Mouse (Mus musculus) lung, embryonic 14.5 days (tissue): ENCODE results near the gene Gstt2. TPM values are rescaled to one million over a fixed set of nuclear protein-coding genes. Genes with fewer than 3 reads are reported as not detected.

Experiments
- ATAC-seq: fragments of 200-750 bp; cut with Nextera tagmentation; 2 replicates; pipeline ENCODE4 v1.8.0; 2017; ENCODE audit warnings: mild to moderate bottlenecking, moderate TSS enrichment, moderate library complexity; ENCODE audit not compliant: insufficient read depth
- DNase-seq: peaks from one replicate; pipeline ENCODE4 v3.0.0-alpha.2; 2015
- H3K27ac ChIP-seq: fragments of 300-500 bp; sonication (generic); 2 replicates; pipeline ENCODE4 v1.5.1; 2014; ENCODE audit warnings: low read depth, mild to moderate bottlenecking, moderate library complexity
- H3K27me3 ChIP-seq: fragments of 300-500 bp; sonication (generic); 2 replicates; pipeline ENCODE4 v1.6.1; 2014; ENCODE audit warnings: low read length, control low read depth; ENCODE audit not compliant: insufficient read depth
- H3K36me3 ChIP-seq: fragments of 300-500 bp; sonication (generic); 2 replicates; pipeline ENCODE4 v1.6.1; 2014; ENCODE audit warnings: control low read depth; ENCODE audit not compliant: insufficient read depth
- H3K4me1 ChIP-seq: fragments of 300-500 bp; sonication (generic); 2 replicates; pipeline ENCODE4 v1.6.1; 2014; ENCODE audit warnings: antibody characterized with exemption, control low read depth; ENCODE audit not compliant: insufficient read depth
- H3K4me2 ChIP-seq: fragments of 300-500 bp; sonication (generic); 2 replicates; pipeline ENCODE4 v1.6.1; 2014; ENCODE audit warnings: mild to moderate bottlenecking
- H3K4me3 ChIP-seq: fragments of 300-500 bp; sonication (generic); 2 replicates; pipeline ENCODE4 v1.5.1; 2014; ENCODE audit warnings: low read depth, low read length
- H3K9ac ChIP-seq: fragments of 300-500 bp; sonication (generic); 2 replicates; pipeline ENCODE4 v1.6.1; 2014
- H3K9me3 ChIP-seq: fragments of 300-500 bp; sonication (generic); 2 replicates; pipeline ENCODE4 v1.6.1; 2016; ENCODE audit warnings: low read depth, low read length, control low read depth
- CTCF ChIP-seq: IDR thresholded peaks from 2 replicates; pipeline ENCODE4 v1.5.1; 2016; ENCODE audit warnings: antibody characterized with exemption, low read depth
- WGBS: fragments of 180-500 bp; shearing (Covaris S2); extraction: QIAGEN DNeasy Blood & Tissue Kit; methylation state at CpG from one replicate; pipeline ENCODE4 v1.1.7; 2014; 5-methylcytosine and 5-hydroxymethylcytosine counted together
- polyA plus RNA-seq: library from polyadenylated mRNA; unstranded; fragments of >200 nt; fragmentation: Nextera tagmentation; extraction: Ambion mirVana; gene quantifications from 2 replicates; pipeline ENCODE4 v1.2.1, GENCODE M21; 2014

The Gstt2 gene
- 28.0 and 29.8 TPM in 2 replicates for polyA plus RNA-seq

DNA sequence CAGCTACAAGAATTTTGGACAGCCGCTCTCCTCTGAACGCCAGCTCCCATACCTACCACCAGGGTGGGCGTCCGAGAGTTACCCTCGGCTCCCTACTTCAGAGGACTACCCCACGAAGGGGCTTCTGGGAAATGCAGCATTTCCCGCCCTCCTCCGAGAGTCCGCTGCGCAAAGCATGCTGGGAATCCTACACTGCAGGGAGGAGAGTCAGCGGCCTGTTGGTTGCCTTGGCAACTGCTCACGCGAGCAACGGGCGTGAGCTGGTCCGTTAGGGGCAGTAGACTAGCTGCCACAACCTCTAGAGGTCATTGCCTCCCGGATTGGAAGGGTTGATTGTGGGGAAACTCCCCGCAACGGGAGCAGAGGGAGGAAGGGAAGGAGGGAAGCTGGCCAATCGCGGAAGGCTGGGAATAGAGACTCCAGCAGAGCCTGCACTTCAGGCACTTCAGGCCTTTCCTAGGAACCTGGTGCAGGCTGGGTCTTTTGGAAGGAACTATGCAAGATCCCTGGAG, at the start of gene Gstt2:
Gstt2 (minus strand) TSS at position 177 of the 512 bp plus-strand sequence.
- peaks cover 23% of the 10 kb centered on the region for H3K4me1 ChIP-seq
- peak; percentile 88 for ATAC-seq
- TF ChIP-seq CTCF, result peak; percentile 77
- H3K36me3 ChIP-seq, result no peaks in the 10 kb centered on the region
- H3K4me3 ChIP-seq, result peak within 1 kb of the TSS; percentile 35
- H3K27me3 ChIP-seq, result no peaks in the 10 kb centered on the region
- 0% methylated on average over 21 of the region's 21 CpGs for WGBS
- no peaks in the 10 kb centered on the region for H3K9me3 ChIP-seq
- H3K9ac ChIP-seq, result peak within 1 kb of the TSS; percentile 59
- peak within 1 kb of the TSS; percentile 74 for H3K4me2 ChIP-seq
- peak; percentile 99 for DNase-seq
- H3K27ac ChIP-seq, result peak within 1 kb of the TSS; percentile 87

DNA sequence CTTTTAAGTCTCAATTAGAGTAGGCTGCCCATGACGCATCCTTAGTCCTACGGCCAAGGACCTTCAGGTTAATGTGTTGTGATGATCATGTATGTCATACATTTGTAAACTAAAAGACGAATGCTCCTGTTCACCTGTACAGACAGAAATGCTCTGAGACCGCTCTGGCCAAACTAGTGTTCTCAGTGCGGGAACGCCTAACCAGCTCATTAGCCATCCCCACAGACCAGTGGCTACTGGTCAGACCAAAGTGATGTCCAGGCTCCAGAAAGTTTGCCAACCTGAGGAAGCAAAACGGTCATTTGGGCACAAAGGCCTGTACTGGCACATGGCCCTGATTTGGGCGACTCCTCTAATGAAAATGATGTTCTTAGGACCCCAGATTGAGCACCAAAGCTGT, 47.5 kb upstream of the Gstt2 start:
- Histone ChIP-seq H3K9me3 (no peaks in the 10 kb centered on the region), H3K27me3 (no peaks in the 10 kb centered on the region), H3K27ac (no peak overlapping the region), H3K36me3 (no peaks in the 10 kb centered on the region), H3K4me2 (no peak overlapping the region), H3K9ac (no peak overlapping the region), H3K4me3 (no peak overlapping the region), H3K4me1 (0 out of 2 replicates have a peak, but pooled peaks cover 3% of the 10 kb centered on the region)
- ATAC-seq, result no peak
- WGBS, result 90% methylated on average over 8 of the region's 8 CpGs
- no peak for TF ChIP-seq CTCF
- DNase-seq, result no peak

DNA sequence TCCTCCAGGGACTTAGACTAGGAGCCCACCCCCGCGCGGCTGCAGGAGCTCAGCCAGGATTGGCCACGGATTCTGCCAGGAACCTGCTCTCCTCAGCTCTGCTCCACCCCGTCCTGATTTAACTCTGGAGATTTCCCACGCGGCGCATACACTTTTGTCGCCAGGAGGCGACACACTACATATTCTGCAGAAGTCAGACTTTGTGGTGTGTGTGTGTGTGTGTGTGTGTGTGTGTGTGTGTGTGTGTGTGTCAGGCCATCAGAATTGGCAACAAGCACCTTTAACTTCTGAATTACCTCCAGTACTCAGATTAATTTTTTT, 46.0 kb upstream of the Gstt2 start:
- DNase-seq (peak; percentile 86), ATAC-seq (peak; percentile 72)
- peak; percentile 66 for TF ChIP-seq CTCF
- Histone ChIP-seq H3K9me3 (no peaks in the 10 kb centered on the region), H3K9ac (no peak overlapping the region), H3K36me3 (no peaks in the 10 kb centered on the region), H3K4me1 (0 out of 2 replicates have a peak, but pooled peaks cover 3% of the 10 kb centered on the region), H3K27ac (no peak overlapping the region), H3K4me3 (no peak overlapping the region), H3K4me2 (peak overlapping the region; percentile 37), H3K27me3 (no peaks in the 10 kb centered on the region)
- 2% methylated on average over 10 of the region's 10 CpGs for WGBS

DNA sequence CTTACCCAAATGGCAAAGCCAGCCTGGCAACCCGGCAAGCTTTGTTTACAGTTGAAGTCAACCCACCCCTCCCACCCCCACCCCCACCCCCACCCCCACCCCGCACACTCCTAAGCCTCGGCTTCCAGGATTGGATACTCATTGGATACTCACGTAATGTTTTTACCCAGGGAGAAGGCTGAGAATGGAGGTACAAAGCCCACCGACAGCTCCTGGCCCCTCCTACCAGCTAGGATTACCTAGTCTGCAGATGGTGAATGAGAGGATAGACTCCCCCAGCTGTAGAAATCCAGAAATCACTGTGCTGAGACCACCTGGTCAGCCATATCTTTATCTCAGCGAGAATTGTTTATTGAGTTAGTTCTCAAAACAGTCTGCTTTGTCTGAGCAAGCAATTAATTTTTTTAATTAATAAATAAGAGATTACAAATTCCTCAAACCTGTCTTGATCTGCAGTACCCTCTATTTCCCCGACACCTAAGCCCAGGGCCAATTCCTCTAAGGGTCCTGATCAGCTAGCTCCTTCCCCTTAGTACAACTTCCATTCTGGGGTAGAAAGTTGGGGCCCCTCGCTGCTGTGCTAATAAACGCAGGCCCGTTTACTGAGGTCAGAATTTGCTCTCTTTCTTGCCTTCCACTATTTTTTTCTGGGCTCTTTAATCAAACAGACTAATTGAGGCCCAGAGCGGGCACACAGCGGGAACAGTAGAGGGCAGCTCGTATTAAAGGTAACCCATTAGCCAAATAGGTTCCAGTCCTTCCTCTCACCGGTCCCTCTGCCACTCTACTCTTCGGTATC, 45.4 kb upstream of the Gstt2 start:
- Histone ChIP-seq H3K27me3 (no peaks in the 10 kb centered on the region), H3K4me1 (0 out of 2 replicates have a peak, but pooled peaks cover 3% of the 10 kb centered on the region), H3K9ac (no peak overlapping the region), H3K36me3 (no peaks in the 10 kb centered on the region), H3K4me3 (no peak overlapping the region), H3K27ac (no peak overlapping the region), H3K4me2 (peak overlapping the region; percentile 37), H3K9me3 (no peaks in the 10 kb centered on the region)
- ATAC-seq, result 0 out of 2 replicates have a peak, but pooled peaks have one; percentile 32
- no peak for TF ChIP-seq CTCF
- no peak for DNase-seq
- WGBS, result 6% methylated on average over 15 of the region's 15 CpGs

DNA sequence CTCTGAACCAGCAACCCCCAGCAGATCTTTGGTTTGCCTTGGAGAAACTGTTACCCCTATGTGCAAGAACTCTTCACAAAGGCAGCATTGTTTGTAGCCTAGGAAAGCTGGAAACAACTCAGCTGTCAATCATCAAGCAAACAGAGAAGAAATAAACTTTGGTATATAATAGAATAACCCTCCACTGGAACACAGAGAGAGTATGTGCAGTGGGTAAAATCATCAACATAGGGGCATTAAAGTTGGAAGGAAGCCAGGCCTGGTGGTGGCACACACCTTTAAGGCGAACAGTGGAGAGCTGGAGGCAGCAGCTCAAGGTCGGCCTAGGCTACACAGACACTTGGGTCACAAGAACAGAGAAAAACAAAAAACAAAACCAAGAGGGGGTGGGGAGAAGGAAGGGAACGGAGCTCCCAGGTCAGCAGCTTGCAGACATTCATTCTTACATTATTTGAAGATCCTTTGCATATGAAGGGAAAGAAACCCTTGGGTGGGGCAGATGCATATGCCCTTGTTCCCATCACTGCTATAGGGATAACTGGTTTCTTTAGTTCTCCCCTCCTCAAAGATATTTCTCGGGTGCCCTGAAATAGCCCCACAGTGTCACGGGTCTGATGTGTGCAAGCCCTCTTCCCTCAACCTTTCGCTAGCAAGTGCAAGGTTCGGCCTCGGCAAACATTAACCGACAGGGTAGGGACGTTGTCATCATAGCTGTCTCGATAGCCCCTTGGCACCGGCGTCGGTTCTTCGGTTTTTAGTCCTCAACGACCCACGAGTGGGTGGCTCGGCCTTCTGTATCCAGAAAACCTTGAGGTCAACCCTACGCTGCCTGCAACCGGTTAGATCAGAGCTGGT, 44.6 kb upstream of the Gstt2 start:
- Histone ChIP-seq H3K4me3 (no peak overlapping the region), H3K4me1 (0 out of 2 replicates have a peak, but pooled peaks cover 3% of the 10 kb centered on the region), H3K9ac (no peak overlapping the region), H3K9me3 (no peaks in the 10 kb centered on the region), H3K36me3 (no peaks in the 10 kb centered on the region), H3K4me2 (0 out of 2 replicates have a peak overlapping the region, but pooled peaks have one; percentile 15), H3K27me3 (no peaks in the 10 kb centered on the region), H3K27ac (no peak overlapping the region; the same call in 1 of the 2 replicates)
- DNase-seq (no peak), ATAC-seq (no peak)
- TF ChIP-seq CTCF, result no peak
- 18% methylated on average over 20 of the region's 20 CpGs for WGBS

DNA sequence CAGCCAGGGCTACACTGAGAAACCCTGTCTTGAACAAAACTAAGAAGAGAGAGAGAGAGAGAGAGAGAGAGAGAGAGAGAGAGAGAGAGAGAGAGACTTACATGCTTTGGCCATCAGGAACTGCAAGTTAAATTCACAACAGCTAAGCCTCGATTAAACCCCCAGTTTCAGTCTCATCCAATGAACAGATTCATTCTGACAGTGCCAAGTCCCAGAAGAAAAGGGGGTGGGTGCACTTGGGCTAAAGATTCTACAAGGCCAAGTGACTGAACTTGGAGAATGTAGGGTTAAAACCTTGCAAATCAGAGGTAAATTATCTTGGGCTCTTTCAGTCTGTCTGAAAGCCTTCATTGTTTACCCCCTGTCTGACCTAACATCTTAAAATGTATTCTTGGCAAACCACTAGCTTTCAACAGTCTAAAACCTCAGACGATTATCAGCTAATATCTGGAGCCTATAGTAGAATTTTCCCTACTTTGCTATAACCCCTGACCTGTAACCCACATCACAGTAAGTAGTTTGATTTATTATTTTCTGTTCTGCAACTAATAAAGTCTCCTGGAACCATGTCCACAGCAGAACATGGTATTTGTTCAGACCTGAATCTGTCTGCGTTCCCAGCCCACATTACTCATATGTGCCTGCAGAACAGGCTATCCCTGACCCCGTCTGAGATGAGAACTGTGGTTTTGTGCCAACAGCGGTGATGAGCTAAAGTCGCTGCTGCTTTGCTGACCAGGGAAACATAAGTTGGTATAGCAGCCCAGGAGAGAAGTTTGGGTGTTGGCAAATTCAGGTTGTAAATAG, 43.8 kb upstream of the Gstt2 start:
- DNase-seq (no peak), ATAC-seq (no peak)
- WGBS, result 46% methylated on average over 6 of the region's 6 CpGs
- no peak overlapping the region for H3K4me3 ChIP-seq
- H3K27me3 ChIP-seq, result no peaks in the 10 kb centered on the region
- H3K27ac ChIP-seq, result no peak overlapping the region
- H3K4me2 ChIP-seq, result no peak overlapping the region
- 0 out of 2 replicates have a peak, but pooled peaks cover 3% of the 10 kb centered on the region for H3K4me1 ChIP-seq
- no peak overlapping the region for H3K9ac ChIP-seq
- no peaks in the 10 kb centered on the region for H3K36me3 ChIP-seq
- H3K9me3 ChIP-seq, result no peaks in the 10 kb centered on the region
- TF ChIP-seq CTCF, result no peak
